Mouse (Mus musculus) midbrain, embryonic 15.5 days (tissue): ENCODE results near the gene Mad1l1. TPM values are rescaled to one million over a fixed set of nuclear protein-coding genes. Genes with fewer than 3 reads are reported as not detected.
A peak's percentile ranks its signal among the peaks of the same experiment; 100 is the strongest.

Experiments
- ATAC-seq: fragments of 200-750 bp; cut with Nextera tagmentation; replicated peaks from 2 replicates; pipeline ENCODE4 v1.8.0; 2017; ENCODE audit warnings: moderate TSS enrichment
- H3K27ac ChIP-seq: fragments of 300-500 bp; sonication (generic); 2 replicates; pipeline ENCODE4 v1.5.1; 2015; ENCODE audit warnings: mild to moderate bottlenecking, inconsistent platforms
- H3K27me3 ChIP-seq: fragments of 300-500 bp; sonication (generic); replicated peaks from 2 replicates; pipeline ENCODE4 v1.6.1; 2015; ENCODE audit warnings: inconsistent platforms
- H3K36me3 ChIP-seq: fragments of 300-500 bp; sonication (generic); replicated peaks from 2 replicates; pipeline ENCODE4 v1.6.1; 2015; ENCODE audit warnings: inconsistent platforms
- H3K4me1 ChIP-seq: fragments of 300-500 bp; sonication (generic); 2 replicates; pipeline ENCODE4 v1.6.1; 2015; ENCODE audit warnings: inconsistent platforms
- H3K4me2 ChIP-seq: fragments of 300-500 bp; sonication (generic); 2 replicates; pipeline ENCODE4 v1.6.1; 2015; ENCODE audit warnings: inconsistent platforms, mild to moderate bottlenecking, moderate library complexity
- H3K4me3 ChIP-seq: fragments of 300-500 bp; sonication (generic); 2 replicates; pipeline ENCODE4 v1.5.1; 2015; ENCODE audit warnings: mild to moderate bottlenecking, inconsistent platforms
- H3K9ac ChIP-seq: fragments of 300-500 bp; sonication (generic); 2 replicates; pipeline ENCODE4 v1.6.1; 2015; ENCODE audit warnings: mild to moderate bottlenecking, inconsistent platforms
- H3K9me3 ChIP-seq: fragments of 300-500 bp; sonication (generic); 2 replicates; pipeline ENCODE4 v1.6.1; 2016; ENCODE audit warnings: inconsistent platforms
- WGBS: fragments of 180-500 bp; shearing (Covaris S2); methylation state at CpG from one replicate; pipeline ENCODE4 v1.1.7; 2015; ENCODE audit warnings: mixed read lengths; 5-methylcytosine and 5-hydroxymethylcytosine counted together
- polyA plus RNA-seq: library from polyadenylated mRNA; unstranded; fragments of >200 nt; fragmentation: Nextera tagmentation; extraction: Ambion mirVana; gene quantifications from 2 replicates; pipeline ENCODE4 v1.2.1, GENCODE M21; 2015

The Mad1l1 gene
- polyA plus RNA-seq, 1 experiment from 2014 or later = 35.4 TPM

GRCm38 (mm10) chr5:140254656-140255055, 66.7 kb downstream of the Mad1l1 start:
- H3K36me3 ChIP-seq = no peaks in the 10 kb centered on the region
- no peak overlapping the region for H3K9ac ChIP-seq
- no peak overlapping the region for H3K27ac ChIP-seq
- H3K4me1 ChIP-seq = peaks cover 4% of the 10 kb centered on the region; the same call in 1 of the 2 replicates
- H3K9me3 ChIP-seq = no peaks in the 10 kb centered on the region
- no peak overlapping the region for H3K4me2 ChIP-seq
- H3K27me3 ChIP-seq = no peaks in the 10 kb centered on the region
- WGBS = 83% methylated on average over 1 of the region's 1 CpGs
- ATAC-seq = no peak
- no peak overlapping the region for H3K4me3 ChIP-seq

GRCm38 (mm10) chr5:140251989-140252388, 69.4 kb downstream of the Mad1l1 start:
- H3K36me3 ChIP-seq = no peaks in the 10 kb centered on the region
- H3K9me3 ChIP-seq = no peaks in the 10 kb centered on the region
- ATAC-seq = no peak
- H3K4me2 ChIP-seq = no peak overlapping the region
- H3K27me3 ChIP-seq = no peaks in the 10 kb centered on the region
- H3K9ac ChIP-seq = no peak overlapping the region
- H3K4me1 ChIP-seq = peaks cover 9% of the 10 kb centered on the region; the same call in 1 of the 2 replicates
- no peak overlapping the region for H3K4me3 ChIP-seq
- WGBS = 69% methylated on average over 2 of the region's 2 CpGs
- no peak overlapping the region for H3K27ac ChIP-seq

DNA sequence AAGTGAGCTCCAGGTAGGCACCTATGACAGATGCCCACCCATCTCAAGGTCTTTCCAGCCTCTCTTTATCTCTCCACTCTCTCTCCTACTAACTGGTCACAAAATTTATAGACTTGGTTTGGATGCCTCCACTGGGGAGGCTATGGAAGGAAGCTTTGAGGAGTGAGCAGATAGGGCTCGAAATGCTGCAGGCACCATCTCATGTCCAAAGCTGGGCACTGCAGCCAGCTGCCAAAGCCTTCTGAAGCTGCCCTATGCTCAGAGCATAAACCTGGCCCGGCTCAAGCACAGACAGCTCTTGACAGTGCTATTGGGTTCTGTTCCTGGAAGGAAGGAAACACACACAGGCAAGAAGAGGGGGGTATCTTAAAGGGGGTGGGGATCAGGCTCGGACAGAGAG, 71.0 kb downstream of the Mad1l1 start:
- Histone ChIP-seq H3K9me3 (no peaks in the 10 kb centered on the region), H3K4me3 (no peak overlapping the region), H3K27ac (no peak overlapping the region), H3K27me3 (no peaks in the 10 kb centered on the region), H3K36me3 (no peaks in the 10 kb centered on the region), H3K4me1 (peaks cover 9% of the 10 kb centered on the region; the same call in 1 of the 2 replicates), H3K9ac (no peak overlapping the region), H3K4me2 (no peak overlapping the region)
- no peak for ATAC-seq
- WGBS = 88% methylated on average over 3 of the region's 3 CpGs

- H3K4me2 ChIP-seq = no peak overlapping the region
- H3K27me3 ChIP-seq = no peaks in the 10 kb centered on the region
- ATAC-seq = no peak; the same call in 1 of the 2 replicates
- no peaks in the 10 kb centered on the region for H3K36me3 ChIP-seq
- H3K4me3 ChIP-seq = no peak overlapping the region
- H3K4me1 ChIP-seq = peaks cover 9% of the 10 kb centered on the region; the same call in 1 of the 2 replicates
- H3K9ac ChIP-seq = no peak overlapping the region
- peak overlapping the region; percentile 45; the same call in 1 of the 2 replicates for H3K27ac ChIP-seq
- no peaks in the 10 kb centered on the region for H3K9me3 ChIP-seq
- 37% methylated on average over 6 of the region's 6 CpGs for WGBS
These were observed 71.8 kb downstream of the Mad1l1 start for GRCm38 (mm10) chr5:140249359-140250062.

- ATAC-seq = no peak
- Histone ChIP-seq H3K4me3 (no peak overlapping the region), H3K27ac (no peak overlapping the region), H3K4me1 (peaks cover 9% of the 10 kb centered on the region; the same call in 1 of the 2 replicates), H3K9me3 (no peaks in the 10 kb centered on the region), H3K36me3 (no peaks in the 10 kb centered on the region), H3K27me3 (no peaks in the 10 kb centered on the region), H3K9ac (no peak overlapping the region), H3K4me2 (no peak overlapping the region)
- 88% methylated on average over 2 of the region's 2 CpGs for WGBS
These were observed 73.3 kb downstream of the Mad1l1 start for GRCm38 (mm10) chr5:140248101-140248500.

DNA sequence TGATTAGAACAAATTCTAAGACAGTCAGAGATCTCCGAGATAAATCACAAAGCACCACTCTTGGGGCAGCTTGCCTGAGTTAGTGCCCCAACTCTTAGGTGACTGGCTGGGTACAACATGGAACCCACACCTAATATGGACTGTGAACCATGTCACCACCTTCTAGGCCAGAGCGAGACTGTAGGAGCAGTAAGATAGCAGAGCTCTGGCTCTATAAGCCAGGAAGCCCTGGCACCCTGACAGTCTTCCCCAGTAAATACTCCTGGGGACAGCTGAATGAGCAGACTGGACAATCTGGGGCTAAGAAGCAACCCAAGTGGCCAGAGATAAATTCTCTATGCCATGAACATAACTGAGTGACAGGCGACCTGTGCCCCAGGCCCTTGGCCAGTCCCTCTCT, 81.1 kb downstream of the Mad1l1 start:
- Histone ChIP-seq H3K4me2 (no peak overlapping the region), H3K4me3 (no peak overlapping the region), H3K9ac (no peak overlapping the region), H3K27ac (no peak overlapping the region), H3K4me1 (no peaks in the 10 kb centered on the region), H3K9me3 (no peaks in the 10 kb centered on the region), H3K27me3 (no peaks in the 10 kb centered on the region), H3K36me3 (no peaks in the 10 kb centered on the region)
- whole genome bisulfite sequencing = 94% methylated on average over 3 of the region's 3 CpGs
- ATAC-seq = no peak

- no peak for ATAC-seq
- H3K27me3 ChIP-seq = no peaks in the 10 kb centered on the region
- WGBS = 80% methylated on average over 3 of the region's 3 CpGs
- H3K4me1 ChIP-seq = no peaks in the 10 kb centered on the region
- no peak overlapping the region for H3K27ac ChIP-seq
- no peaks in the 10 kb centered on the region for H3K36me3 ChIP-seq
- H3K4me2 ChIP-seq = no peak overlapping the region
- no peaks in the 10 kb centered on the region for H3K9me3 ChIP-seq
- H3K9ac ChIP-seq = no peak overlapping the region
- H3K4me3 ChIP-seq = no peak overlapping the region
These were observed 82.5 kb downstream of the Mad1l1 start for GRCm38 (mm10) chr5:140238880-140239279.

DNA sequence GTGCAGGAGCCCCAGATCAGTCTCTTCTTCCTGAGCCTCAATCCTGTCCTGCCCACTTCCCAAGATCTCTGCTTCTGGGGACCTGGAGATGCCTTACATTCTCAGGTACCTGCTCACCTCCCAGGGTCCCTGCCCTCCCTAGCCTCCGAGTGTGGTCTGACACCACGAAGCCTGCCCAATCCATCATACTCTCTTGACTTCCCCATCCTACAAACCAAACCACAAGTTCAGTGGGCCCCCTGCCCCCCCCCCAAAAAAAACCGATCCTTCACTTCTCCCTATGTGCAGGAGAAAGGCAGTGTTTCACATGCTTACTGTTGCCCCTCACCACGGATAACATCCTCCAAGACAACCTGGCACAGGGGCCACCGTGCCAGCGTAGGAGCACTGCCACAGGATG, 90.5 kb downstream of the Mad1l1 start:
- Histone ChIP-seq H3K27me3 (no peaks in the 10 kb centered on the region), H3K9me3 (no peaks in the 10 kb centered on the region), H3K36me3 (no peaks in the 10 kb centered on the region), H3K4me1 (no peaks in the 10 kb centered on the region), H3K4me2 (no peak overlapping the region), H3K4me3 (no peak overlapping the region), H3K9ac (no peak overlapping the region), H3K27ac (no peak overlapping the region)
- no peak for ATAC-seq
- WGBS = 94% methylated on average over 6 of the region's 6 CpGs

DNA sequence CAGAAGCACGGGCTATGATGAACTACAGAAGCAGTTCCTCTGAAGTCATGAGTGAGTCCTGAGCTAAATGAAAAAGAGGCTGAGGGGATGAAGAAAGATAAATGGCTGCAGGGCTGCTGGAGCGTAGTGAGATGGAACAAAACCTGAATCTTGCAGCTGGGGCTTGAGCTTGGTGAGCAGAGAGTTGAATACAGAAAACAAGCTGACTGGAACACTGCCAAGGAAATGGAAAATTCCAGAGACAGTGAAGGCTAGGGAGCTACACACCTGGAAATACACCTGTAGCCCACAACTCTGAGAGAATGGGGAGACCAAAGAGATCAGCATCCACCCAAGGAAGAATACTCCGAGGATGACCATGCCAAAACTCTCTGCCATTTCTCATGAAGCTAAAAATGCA, 93.0 kb downstream of the Mad1l1 start:
- H3K4me2 ChIP-seq = no peak overlapping the region
- no peak for ATAC-seq
- no peak overlapping the region for H3K9ac ChIP-seq
- H3K4me1 ChIP-seq = peaks cover 5% of the 10 kb centered on the region; the same call in 1 of the 2 replicates
- H3K27ac ChIP-seq = no peak overlapping the region
- no peaks in the 10 kb centered on the region for H3K9me3 ChIP-seq
- WGBS = 91% methylated on average over 3 of the region's 3 CpGs
- no peaks in the 10 kb centered on the region for H3K36me3 ChIP-seq
- no peak overlapping the region for H3K4me3 ChIP-seq
- H3K27me3 ChIP-seq = no peaks in the 10 kb centered on the region

DNA sequence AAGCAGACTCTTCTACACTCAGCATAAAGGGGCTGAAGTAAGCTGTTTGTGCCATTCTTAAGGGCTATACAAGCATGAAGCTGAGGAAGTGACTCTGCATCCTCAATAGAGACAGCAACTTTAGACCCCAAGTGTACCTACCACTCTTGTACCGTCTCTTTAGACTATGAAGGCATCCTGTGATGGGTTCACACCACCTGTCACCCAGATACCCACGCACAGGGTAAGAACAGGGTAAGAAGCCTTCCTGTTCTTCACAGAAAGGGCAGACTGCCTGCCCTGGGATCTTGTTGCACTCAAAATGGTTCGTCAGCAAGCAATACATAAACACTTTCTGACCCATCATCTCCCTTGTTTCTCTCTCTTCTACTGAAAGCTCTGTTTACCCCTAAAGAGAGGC, 94.5 kb downstream of the Mad1l1 start:
- Histone ChIP-seq H3K4me3 (no peak overlapping the region), H3K4me2 (no peak overlapping the region), H3K36me3 (no peaks in the 10 kb centered on the region), H3K27me3 (no peaks in the 10 kb centered on the region), H3K9me3 (no peaks in the 10 kb centered on the region), H3K9ac (no peak overlapping the region), H3K27ac (no peak overlapping the region), H3K4me1 (peaks cover 11% of the 10 kb centered on the region)
- no peak for ATAC-seq
- 74% methylated on average over 3 of the region's 3 CpGs for WGBS

DNA sequence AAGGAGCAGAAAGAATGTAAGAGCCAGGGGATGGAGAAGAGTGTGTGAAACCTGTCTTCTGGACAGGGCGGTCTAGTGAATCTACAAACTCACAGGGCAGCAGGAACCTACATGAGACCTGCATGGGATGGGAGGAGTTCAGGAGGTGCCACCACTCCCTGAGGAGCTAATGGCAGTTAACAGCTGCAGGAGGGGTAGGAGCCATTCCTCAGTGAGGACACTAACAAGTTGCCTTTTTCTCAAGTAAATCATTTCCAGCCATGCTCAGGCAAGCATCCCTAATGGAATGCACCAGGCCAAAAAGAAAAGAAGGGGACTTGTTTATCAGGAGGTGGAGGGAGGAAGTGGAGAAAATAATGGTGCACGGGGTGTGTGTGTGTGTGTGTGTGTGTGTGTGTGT, 95.5 kb downstream of the Mad1l1 start:
- H3K9ac ChIP-seq = no peak overlapping the region
- no peaks in the 10 kb centered on the region for H3K36me3 ChIP-seq
- no peaks in the 10 kb centered on the region for H3K9me3 ChIP-seq
- whole genome bisulfite sequencing = 86% methylated on average over 2 of the region's 2 CpGs
- no peaks in the 10 kb centered on the region for H3K27me3 ChIP-seq
- H3K27ac ChIP-seq = no peak overlapping the region
- H3K4me2 ChIP-seq = no peak overlapping the region
- no peak for ATAC-seq
- H3K4me1 ChIP-seq = peaks cover 14% of the 10 kb centered on the region
- no peak overlapping the region for H3K4me3 ChIP-seq

- Histone ChIP-seq H3K9ac (no peak overlapping the region), H3K4me3 (no peak overlapping the region), H3K4me1 (peaks cover 14% of the 10 kb centered on the region), H3K27me3 (no peaks in the 10 kb centered on the region), H3K36me3 (no peaks in the 10 kb centered on the region), H3K27ac (no peak overlapping the region), H3K4me2 (no peak overlapping the region), H3K9me3 (no peaks in the 10 kb centered on the region)
- 92% methylated on average over 2 of the region's 2 CpGs for WGBS
- ATAC-seq = no peak
These were observed 96.2 kb downstream of the Mad1l1 start for GRCm38 (mm10) chr5:140225103-140225502.
